Mouse (Mus musculus) midbrain, embryonic 11.5 days (tissue): Measurements from ENCODE around the gene Prss40. TPM values are rescaled to one million over a fixed set of nuclear protein-coding genes. Genes with fewer than 3 reads are reported as not detected.

Experiments
- polyA plus RNA-seq: library from polyadenylated mRNA; unstranded; fragments of >200 nt; fragmentation: Nextera tagmentation; extraction: Ambion mirVana; gene quantifications from 2 replicates; pipeline ENCODE4 v1.2.1, GENCODE M21; 2014

Gene Prss40
- polyA plus RNA-seq, 1 experiment from 2014 or later, result not detected

Other genes with a start within 250 kb of the Prss40 start
- gene Ccdc115, start 121.3 kb downstream of the Prss40 start, polyA plus RNA-seq, result 73.9 and 78.3 TPM in 2 replicates
- gene Imp4, start 121.1 kb downstream of the Prss40 start, polyA plus RNA-seq, result 90.3 and 94.0 TPM in 2 replicates
- 5.5 and 7.3 TPM in 2 replicates for gene Ptpn18, start 101.2 kb downstream of the Prss40 start, polyA plus RNA-seq
- gene Prss39, start 62.5 kb downstream of the Prss40 start, polyA plus RNA-seq, result not detected in 2 replicates
- gene Cfc1, start 25.3 kb downstream of the Prss40 start, polyA plus RNA-seq, result not detected in 2 replicates
- 4.1 and 4.8 TPM in 2 replicates for gene Amer3, start 18.7 kb upstream of the Prss40 start, polyA plus RNA-seq